Mouse (Mus musculus) T-helper 17 cell (primary cell): ENCODE results near the gene Srr.

Source experiments
- in situ Hi-C, 2 experiments: fragments of 300-600 bp; cut with MboI, MseI; formaldehyde crosslinking; loops; 1 replicate in 1 of 2; 2 replicates in 1 of 2; pipeline ENCODE4 v1.15.1; 2025; ENCODE audit warnings: high pct_unique_total_duplicates in 2 of 2

Gene Srr

DNA sequence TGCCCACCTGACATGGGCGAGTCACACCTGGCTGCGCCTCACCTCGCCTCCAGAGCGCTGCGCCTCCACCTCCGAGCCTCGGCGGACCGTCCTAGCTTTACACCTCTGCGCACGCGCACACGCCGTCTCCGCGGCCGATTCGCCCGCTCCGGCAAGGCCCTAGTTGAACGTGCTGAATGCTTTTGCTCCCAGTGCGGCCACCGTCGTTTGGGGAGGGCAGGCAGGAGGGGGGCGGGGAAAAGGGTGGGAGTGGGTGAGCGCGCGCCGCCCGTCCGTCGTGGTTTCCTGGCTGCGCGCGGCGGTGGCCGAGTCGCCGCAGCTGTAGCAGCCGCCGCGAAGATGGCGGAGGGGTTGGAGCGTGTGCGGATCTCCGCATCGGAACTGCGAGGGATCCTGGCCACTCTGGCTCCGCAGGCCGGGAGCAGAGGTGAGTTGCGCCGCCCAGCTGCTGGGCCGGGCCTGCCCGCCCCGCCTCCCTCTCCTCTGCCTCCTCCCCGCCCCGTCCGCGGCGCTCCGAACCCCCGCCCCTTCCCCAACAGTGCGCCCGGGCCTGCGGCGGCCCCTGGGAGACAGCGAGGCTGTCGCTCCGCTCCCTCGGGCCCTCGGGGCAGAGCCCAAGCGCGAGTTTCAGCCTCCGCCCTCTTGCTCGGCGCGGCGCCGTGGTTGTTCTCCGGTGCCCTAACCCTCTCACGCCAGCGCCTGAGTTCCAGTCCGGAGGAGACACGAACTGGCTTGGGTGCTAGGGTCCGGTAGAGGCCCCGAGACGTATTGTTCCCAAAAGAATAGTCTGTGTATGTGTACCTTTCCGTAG, at the start of gene Srr, which contains the start of gene Smg6:
Gene Srr, minus strand, starts transcription at position 372 of the 811 bp plus-strand sequence.
Gene Smg6, plus strand, starts transcription at position 247 of the 811 bp plus-strand sequence.
- in situ Hi-C loops, result no loop called here

DNA sequence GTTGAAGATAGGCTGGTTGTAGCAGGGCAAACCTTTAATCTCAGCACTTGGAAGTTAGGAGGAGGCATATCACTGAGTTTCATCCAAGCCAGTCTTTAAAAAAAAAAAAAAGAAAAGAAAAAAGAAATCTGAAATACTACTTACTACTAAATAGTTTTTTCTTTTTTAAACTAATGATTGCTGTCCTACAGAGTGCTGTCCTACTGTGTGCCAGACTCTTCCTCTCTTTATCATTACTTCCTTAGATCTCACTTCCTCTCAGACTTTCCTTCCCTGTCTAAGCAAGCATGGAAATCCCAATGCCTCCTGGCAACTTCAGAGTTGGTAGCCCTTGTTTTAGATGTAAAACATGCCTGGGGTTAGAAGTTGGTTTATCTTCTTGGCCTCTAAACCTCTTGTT, 48.9 kb upstream of the Srr start:
- in situ Hi-C loops, result no loop called here

DNA sequence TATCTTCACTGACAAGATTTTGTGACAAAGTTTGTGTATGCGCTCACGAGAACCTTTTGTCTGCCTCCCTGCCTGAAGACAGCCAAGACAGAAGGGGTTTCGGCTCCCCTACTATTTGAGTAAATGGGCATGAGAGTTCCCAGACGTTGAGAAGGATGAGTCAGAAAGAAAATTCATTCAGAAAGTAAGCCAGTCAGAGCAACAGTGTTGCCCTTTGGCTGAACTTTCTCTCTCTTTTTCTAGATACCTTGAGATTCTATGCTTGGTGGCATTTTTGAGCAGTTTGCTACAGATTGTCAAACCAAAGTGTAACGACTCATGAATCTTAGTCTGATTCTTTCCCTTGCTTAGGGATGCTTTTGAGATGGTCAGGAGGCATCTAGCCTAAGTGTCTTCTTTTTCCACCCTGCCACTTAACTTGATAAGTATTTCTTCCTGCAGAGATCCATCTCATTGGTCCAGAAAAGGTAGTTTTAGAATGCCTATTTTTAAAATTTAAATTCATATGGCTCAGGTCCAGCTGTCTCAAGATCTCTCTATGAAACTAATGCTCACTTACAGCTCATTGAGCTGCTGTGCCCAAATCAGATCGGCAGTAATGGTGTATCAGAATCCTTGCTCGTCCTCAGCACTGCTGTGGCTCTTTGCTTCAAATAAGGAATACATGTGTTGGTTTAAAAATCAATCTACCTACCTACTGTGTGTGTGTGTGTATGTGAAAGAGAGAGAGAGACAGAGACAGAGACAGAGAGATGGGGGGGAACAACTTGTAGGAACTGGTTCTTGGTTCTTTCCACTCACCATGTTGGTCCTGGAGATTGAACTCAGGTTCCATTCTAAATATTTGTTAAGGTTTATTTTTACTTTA, 47.8 kb upstream of the Srr start:
- in situ Hi-C loops, result no loop called here

DNA sequence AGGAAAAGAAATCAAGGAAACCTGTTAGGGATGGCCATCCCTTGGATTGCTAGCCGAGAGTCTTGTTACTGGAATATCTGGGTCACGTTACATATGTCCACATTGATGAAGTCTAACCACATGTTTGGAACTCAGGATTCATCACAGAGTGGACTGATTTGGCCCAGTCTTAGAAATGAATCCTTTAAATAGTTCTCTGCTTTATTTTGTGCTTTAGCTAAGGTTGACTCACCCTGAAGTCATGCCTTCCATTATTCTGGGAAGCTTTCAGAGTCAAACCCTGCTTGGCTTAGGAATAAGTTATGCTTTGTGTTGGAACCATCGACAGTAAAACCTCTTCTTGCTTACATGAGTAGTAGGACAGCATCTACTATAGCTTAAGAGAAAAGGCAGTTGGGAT, 39.8 kb upstream of the Srr start:
- in situ Hi-C loops, result no loop called here

DNA sequence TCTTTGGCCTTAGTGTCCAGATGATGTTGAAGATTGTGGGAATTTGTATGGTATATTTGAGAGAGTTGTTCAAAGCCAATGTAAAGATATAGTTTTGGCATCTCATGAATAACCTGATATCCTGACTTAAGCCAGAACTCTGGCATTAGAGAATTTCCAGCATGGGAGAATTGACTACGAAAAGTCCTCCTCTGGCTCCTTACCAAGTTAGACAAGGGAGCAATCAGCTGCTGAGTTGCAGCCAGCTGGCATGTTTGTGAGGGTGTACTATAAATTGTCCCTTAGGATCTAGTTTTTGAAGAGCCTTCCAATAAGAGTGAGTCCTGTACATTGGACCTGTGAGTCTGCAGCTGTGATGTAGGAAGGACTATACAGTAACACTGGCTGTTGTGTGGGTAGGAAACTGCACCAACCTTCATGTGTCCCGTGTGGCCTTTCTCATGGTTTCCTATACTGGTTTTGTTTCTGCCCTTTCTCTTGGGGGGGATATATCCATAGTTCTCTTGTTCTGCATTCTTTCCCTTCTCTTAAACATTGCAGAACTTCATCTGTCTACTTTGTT, 37.2 kb upstream of the Srr start:
- in situ Hi-C loops, result no loop called here

DNA sequence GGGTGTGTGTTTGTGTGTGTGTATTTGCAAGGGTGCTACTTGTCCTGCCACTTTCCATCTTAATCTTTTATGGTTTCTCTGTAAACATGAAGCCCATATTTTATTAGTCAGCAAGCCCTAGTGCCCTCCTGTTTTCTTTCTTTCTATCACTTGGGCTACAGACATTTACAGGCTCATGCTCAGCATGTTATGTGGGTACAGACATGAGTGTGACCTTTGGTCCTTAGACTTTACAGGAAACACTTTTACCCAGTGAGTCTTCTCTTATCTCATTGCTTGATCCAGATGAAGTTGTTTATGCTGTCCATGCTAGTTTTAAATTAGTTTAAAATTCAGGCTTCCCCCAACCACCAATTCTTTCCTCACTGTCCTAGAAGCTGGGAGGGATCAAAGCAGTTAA, 36.2 kb upstream of the Srr start:
- in situ Hi-C loops, result no loop called here

DNA sequence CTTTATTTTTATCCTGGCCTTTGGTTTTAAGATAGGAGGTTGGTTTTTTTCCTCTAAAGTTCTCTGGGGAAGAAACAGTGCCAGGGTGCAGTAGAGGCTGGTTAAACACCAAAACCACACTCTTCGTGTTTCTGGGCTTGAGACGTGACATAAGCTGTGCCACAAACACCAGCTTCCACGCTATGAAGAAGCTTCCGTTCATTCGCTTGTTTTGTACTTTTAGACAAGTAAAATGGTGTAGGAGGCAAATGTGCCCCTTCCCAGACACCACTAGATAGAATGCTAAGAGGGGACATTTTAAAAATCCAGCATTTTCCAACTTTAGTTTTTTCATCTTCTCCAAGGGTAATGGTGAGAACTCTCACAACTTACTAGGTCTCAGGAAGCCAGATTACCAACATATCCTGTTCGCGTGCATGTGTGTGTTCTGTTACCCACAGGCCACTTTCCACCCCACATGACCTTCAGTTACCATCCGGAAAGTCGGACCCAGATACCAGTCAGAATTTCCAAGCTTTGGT, 34.3 kb upstream of the Srr start:
- in situ Hi-C loops, result no loop called here

DNA sequence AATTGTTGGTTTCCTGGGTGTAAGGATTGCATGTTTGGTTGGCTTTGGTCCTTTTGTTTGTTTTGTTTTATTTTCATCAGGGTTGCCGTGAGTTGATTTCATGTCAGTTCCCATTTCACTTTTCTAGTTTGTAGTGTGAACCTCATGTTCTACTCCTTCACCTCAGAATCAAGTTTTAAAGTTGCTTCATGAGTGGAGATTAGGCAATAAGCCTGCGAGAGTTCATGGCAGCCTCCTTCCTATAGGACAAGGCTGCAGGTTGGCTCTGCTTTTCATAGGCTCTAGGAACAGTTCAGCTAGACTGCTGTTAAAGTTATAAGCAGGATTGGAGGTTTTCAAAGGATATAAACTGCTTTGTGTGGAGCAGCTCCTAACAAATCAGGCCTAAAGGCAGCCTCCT, 33.8 kb upstream of the Srr start:
- in situ Hi-C loops, result no loop called here

DNA sequence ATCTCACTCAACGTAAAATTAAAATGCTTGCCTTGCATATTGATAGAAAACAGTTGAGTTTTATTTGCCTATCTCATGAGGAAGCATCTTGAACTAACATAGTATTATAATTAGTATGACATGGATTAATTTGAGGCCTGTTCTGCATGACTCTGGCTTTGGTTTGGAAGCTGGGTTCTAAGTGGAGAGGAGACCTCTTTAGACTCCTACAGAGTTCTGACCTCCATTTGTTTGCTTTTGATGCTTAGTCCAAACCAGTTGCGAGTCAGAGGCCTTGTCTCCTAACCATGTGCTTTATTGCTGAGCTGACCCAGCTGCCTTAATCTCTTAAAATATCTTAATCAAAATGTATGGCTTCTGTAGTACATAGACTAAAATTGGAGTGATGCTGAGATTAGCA, 31.9 kb upstream of the Srr start:
- in situ Hi-C loops, result no loop called here

DNA sequence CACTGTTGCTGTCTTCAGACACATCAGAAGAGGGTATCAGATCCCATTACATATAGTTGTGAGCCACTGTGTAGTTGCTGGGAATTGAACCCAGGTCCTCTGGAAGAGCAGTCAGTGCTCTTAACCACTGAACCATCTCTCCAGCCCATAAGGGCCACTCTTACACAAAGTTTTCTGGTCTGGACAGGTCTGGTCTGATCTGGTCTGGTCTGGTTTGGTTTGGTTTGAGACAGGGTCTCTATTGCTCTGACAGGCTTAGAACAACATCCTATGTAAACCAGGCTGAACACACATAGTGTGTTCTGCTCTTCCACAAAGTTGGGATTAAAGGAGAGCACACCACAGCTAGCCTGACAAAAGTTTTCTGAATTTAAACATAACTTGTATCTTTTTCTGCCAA, 30.3 kb upstream of the Srr start:
- in situ Hi-C loops, result no loop called here

DNA sequence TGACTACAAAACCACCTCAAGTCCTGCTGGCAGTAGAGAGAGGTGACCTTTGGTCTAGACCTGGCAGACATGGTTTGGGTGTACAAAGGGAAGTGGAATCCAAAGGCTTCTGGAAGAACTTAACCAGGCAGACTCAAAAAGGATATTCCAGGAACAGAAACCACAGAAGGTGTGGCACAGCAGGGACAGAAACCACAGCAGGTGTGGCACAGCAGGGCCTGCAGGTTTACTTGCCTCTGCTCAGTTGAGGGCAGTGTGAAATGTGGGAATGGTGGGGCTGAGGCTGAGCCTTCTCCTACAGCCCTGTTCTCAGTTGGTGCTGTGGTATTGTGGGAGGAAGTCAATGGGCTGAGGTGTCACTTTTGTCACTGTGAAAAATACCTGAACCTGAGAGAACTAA, 29.2 kb upstream of the Srr start:
- in situ Hi-C loops, result no loop called here

DNA sequence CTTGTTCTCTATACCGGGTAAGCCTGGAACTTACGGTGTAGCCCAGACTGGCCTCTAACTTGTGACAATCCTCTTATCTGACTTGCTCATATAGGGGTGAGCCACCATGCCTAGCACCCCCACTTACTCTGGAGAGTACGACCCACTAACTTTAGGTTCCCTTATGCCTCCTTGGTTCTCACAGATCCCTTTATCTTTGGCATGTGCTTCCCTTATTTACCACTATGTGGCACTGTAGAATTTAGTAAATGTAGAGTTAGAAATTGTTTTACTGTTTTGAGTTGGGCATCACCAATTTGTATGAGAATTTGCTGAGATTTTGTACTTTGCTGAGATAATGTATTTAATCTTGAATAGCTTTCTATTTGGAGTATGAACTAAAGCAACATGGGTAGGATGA, 20.6 kb upstream of the Srr start:
- in situ Hi-C loops, result no loop called here

DNA sequence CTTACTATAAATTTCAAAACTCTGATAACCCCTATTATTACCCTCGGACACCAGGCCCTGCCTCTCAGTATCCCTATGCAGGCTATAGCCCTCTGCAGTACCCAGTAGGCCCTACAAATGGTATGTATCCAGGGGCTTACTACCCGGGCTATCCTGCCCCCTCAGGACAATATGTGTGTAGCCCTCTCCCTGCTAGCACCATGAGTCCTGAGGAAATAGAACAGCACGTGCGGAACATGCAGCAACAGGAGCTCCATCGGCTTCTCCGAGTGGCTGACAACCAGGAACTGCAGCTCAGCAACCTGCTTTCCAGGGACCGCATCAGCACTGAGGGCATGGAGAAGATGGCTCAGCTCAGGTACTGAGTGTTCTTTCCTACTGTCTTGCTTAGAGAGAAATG, 4.6 kb upstream of the Srr start:
- in situ Hi-C loops, result no loop called here

DNA sequence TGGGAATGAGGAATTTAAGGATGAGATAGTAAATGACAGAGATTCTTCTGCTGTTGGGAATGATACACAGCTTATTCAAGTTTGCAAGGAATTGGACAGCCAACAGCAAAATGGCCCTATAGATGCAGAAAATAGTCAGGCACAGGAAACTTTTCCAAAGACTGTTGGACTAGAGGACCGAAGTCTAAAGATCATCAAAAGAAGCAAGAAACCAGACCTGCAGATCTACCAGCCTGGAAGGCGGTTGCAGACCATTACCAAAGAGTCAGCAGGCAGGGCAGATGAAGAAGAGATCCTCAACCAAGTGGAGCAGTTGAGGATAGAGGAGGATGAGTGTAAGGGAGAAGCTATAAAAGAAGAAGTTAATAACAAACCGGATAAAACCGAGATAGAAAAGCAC, 3.4 kb upstream of the Srr start:
- in situ Hi-C loops, result no loop called here

DNA sequence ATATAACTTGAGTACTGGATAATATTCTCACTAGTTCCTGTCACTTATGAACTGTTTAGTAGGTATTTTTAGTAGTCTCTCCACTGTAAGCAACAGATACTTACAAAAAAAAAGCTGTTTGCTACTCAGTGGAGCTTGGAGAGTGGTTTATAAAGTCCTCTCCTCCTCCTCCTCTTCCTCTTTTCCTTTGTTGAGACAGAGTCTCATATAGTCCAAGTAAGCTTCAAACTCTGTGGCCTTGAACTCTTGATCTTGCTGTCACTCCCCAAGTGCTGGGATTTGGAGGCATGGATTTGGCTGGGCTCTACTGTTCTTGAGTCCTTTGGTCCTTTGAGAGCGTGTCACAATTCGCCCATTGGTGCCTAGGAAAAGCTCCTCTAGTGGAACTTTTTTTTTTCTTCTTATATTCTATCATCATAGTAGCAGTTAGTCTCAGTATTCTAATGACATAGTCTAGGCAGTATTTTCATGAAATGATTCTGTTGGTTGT, 1.5 kb upstream of the Srr start:
- in situ Hi-C loops, result no loop called here

DNA sequence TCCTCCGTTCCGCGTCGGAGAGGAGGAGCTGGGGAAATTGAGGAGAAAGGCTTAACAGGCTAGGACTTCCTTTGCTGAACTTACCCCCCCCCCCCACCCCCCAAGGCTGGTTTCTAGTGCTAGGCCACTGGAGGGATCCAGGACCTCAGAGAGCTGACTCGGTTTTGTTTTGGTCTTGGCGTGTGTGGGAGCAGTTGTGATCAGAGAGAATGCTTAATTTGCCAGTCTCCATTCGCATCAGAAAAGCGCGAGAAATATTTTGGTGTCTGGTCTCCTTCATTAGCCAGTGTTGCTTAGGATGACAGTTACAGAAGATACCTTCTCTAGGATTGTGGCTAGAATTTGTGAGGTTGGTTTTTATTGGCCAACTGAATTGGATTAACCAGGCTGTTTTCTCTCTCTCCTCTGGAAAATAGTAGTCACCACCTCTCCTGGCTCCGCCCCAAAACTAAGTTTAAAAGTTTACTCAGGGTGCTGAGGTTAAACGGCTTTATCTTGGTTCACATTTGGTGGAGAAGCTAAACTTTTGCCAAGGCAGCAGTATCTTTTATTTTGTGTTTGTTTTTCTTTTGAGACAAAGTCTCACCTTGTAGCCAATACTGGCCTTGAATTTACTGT, 749 bp upstream of the Srr start:
- in situ Hi-C loops, result no loop called here

DNA sequence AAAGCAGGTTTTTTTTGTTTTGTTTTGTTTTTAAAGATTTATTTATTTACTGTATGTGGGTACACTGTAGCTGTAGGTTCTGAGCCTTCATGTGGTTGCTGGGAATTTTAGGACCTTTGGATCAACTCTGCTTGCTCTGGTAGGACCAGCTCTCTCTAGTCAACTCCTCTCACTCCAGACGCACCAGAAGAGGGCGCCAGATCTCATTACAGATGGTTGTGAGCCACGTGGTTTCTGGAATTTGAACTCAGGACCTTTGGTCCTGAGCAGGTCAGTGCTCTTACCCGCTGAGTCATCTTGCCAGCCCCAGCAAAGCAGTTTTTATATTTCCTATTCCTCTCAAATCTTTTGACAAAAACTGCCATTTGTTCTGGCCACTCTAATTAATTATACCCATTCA, 1.6 kb downstream of the Srr start:
- in situ Hi-C loops, result no loop called here

DNA sequence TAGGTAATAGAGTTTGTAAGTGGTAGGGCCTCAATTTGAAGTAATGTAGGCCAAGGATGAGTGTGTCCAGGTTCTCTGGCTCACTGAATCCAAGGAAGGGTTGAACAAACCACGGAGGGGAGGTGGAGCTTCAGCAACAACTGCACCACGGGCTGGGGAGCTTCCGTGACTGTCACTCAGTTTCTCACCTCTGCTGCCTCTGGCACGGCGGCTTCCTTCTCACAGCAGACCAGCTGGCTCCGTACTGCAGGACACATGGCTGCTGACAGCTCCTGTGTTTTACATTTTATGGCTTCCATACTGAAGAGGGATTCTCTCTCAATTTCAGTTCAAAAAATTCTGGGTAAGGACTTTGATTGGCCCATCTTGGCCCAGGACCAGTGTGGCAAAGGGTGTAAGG, 6.5 kb downstream of the Srr start:
- in situ Hi-C loops, result no loop called here

DNA sequence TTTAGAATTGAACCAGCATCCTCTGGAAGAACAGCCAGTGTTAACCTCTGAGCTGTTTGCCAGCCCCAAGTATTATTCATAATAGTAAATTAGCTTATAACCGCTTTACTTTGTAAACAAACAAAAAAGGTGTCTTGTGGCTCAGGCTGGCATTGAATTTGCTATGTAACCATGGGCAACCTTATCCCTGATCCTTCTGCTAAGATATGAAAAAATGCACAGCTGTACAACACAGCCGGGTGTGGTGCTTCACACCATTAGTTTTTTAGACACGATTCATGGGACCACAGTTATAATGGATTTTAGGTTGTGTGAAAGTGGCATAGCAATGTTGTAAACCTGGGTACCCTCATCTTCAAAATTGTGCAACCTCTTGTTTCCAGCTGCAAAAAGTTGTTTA, 13.3 kb downstream of the Srr start:
- in situ Hi-C loops, result loop anchor here in 1 of 2 experiments (5.0 kb wide), 1 partner anchor 45 kb away; no protein-coding TSS in a partner anchor

DNA sequence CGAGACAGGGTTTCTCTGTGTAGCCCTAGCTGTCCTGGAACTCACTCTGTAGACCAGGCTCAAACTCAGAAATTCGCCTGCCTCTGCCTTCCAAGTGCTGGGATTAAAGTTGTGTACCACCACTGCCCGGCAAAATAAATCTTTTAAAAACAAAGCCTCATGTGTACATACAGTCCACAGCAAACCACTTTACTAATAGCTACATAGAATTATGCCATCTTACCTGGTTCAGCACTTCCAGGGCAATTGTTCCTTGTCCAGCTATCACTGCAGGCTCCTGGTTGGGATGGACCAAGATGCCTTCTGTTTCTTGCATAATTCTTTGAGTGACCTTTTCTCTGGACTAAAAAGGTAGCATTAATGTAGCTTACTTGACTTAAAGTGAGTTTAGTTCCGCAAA, 15.8 kb downstream of the Srr start:
- in situ Hi-C loops, result loop anchor here in 1 of 2 experiments (5.0 kb wide), 1 partner anchor 43 kb away; no protein-coding TSS in a partner anchor

DNA sequence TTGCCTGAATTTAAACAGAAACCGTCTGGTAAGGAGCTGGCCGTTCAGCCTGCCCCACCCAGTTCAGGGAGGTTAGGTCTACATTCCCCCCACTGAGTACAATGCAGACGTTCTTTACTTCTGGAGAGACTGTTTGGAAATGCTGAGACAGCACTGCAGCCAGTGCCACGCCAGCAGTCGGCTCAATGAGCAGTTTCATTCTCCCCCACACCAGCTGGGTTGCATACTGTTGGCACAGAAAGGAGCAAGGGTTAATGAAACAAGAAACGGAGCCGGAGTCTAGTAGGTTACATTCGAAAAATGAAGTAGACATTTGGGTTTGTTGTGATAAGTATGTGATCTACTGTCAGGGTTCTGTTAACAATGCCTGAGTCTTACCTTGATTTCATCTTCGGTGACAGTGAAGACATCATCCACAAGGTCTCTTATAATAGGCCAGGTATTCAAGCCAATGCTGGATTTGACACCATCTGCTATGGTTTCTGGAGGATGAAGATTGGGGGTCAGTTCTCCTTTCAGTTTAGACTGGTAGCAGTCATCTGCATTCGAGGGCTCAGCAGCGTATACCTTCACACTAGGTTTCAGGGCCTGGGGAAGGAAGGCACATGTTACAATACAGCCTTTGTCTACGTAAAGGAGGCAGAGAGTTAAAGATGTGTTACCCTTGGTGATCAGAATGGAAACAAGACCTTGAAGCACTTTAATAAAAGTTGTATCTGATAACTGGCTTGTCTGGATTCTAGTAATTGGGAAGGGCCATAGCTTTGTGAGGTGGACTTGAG, 16.9 kb downstream of the Srr start:
- in situ Hi-C loops, result no loop called here
